Mouse (Mus musculus) liver, embryonic 14.5 days (tissue): ENCODE measurements at regions not wholly inside any gene's neighbourhood (a gene's known extent, or its start where the extent isn't known, plus 50 kb on each side); places are given as distances from the start of the nearest gene placed in this dataset.

Experiments
- CTCF ChIP-seq: IDR thresholded peaks from 2 replicates; pipeline ENCODE4 v1.5.1; 2016; ENCODE audit warnings: antibody characterized with exemption, low read depth, control low read depth
- EP300 ChIP-seq: IDR thresholded peaks from 2 replicates; pipeline ENCODE4 v1.6.1; 2016; ENCODE audit warnings: antibody characterized with exemption, low read depth

GRCm38 (mm10) chr17:4301142-4301853 lies 605.2 kb upstream of the Nox3 start:
- TF ChIP-seq CTCF (no peak), EP300 (no peak)
